Mouse (Mus musculus): ENCODE data around the gene Edaradd. TPM values are rescaled to one million over a fixed set of nuclear protein-coding genes. Genes with fewer than 3 reads are reported as not detected.
A peak's percentile ranks its signal among the peaks of the same experiment; 100 is the strongest.

Edaradd gene
- polyA plus RNA-seq, 1 experiment from 2014 or later = 1.7 TPM

DNA sequence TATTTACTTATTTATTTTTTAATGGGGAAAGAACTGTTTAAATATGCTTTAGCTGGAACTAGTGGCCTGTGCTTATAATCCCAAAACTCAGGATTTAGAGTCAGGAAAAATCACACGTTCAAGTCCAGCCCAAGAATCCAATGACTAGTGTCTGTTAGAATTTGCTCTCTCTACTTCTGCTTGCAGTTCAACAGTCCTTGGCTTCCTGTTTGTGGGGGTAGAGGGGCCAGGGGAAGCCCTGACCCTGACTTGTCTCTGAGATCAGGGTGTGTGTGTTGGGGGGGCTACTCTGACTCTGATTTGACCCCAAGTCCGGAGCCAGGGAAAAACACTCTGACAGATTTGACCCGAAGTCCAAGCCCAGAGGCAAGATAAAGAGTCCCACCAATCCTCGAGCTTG lies 5.4 kb upstream of the Edaradd start:
- H3K27ac ChIP-seq (ENCODE audit: low read length) = no peak overlapping the region
- no peaks in the 10 kb centered on the region for H3K4me1 ChIP-seq (ENCODE audit: control insufficient read depth, insufficient read depth, low read length)
- no peaks in the 10 kb centered on the region for H3K36me3 ChIP-seq (ENCODE audit: control insufficient read depth, insufficient read depth, low read length)
- 82% methylated on average over 4 of the region's 4 CpGs for WGBS
- H3K4me2 ChIP-seq (ENCODE audit: low read depth, low read length) = no peak overlapping the region
- no peaks in the 10 kb centered on the region for H3K27me3 ChIP-seq (replicated peaks; ENCODE audit: control insufficient read depth, insufficient read depth, low read length)
- no peak for ATAC-seq
- H3K9ac ChIP-seq (ENCODE audit: low read depth, low read length) = no peak overlapping the region
- no peaks in the 10 kb centered on the region for H3K9me3 ChIP-seq (ENCODE audit: control insufficient read depth, low read length)
- no peak overlapping the region for H3K4me3 ChIP-seq (ENCODE audit: low read length)

DNA sequence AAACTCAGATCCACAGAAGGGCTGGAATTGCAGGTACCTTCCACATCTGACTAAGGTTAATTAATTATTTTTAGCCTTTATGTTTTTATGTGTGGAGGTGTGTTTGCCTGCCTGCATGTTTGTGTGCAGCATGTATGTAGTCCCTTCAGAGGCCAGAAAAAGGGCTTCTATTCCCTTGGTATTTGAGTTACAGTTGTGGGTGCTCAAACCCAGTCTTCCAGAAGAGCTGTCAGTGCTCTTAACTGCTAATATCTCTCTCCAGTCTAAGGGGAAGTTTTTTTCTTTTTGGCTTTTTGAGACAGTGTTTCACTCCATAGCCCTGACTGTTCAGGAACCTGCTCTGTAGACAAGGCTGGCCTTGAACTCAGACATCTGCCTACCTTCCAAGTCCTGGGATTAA lies 2.1 kb upstream of the Edaradd start:
- no peak for ATAC-seq
- Histone ChIP-seq H3K9me3 (ENCODE audit: control insufficient read depth, low read length) (no peaks in the 10 kb centered on the region), H3K4me3 (ENCODE audit: low read length) (no peak overlapping the region), H3K9ac (ENCODE audit: low read depth, low read length) (no peak overlapping the region), H3K4me1 (ENCODE audit: control insufficient read depth, insufficient read depth, low read length) (no peaks in the 10 kb centered on the region; the same call in 1 of the 2 replicates), H3K4me2 (ENCODE audit: low read depth, low read length) (no peak overlapping the region), H3K27ac (ENCODE audit: low read length) (no peak overlapping the region), H3K27me3 (replicated peaks; ENCODE audit: control insufficient read depth, insufficient read depth, low read length) (0 out of 2 replicates have a peak, but pooled peaks cover 5% of the 10 kb centered on the region), H3K36me3 (ENCODE audit: control insufficient read depth, insufficient read depth, low read length) (no peaks in the 10 kb centered on the region)

DNA sequence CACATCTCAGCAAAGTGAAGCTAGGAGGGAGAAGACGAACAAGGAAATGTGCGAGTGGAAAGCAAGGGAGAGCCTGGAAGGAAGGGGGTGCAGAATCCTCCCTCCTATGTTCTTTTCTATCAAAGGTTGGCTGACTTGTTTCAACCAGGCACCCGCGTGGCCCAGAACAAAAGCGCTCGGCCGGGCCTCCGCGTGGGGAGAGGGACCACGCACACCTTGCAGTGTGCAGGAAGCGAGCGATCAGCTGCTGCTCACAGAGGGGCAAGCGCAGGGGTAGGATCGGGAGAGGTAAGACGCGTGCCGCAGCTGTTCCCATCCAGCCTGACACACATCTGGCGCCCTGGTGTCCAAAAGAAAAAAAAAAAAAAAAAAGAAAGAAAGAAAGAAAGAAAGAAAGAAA lies 867 bp downstream of the Edaradd start:
- 3% methylated on average over 18 of the region's 18 CpGs for WGBS
- ATAC-seq = peak; percentile 56; the same call in 1 of the 2 replicates
- Histone ChIP-seq H3K36me3 (ENCODE audit: control insufficient read depth, insufficient read depth, low read length) (no peaks in the 10 kb centered on the region), H3K9ac (ENCODE audit: low read depth, low read length) (peak overlapping the region; percentile 54), H3K4me2 (ENCODE audit: low read depth, low read length) (peak overlapping the region; percentile 88), H3K27me3 (replicated peaks; ENCODE audit: control insufficient read depth, insufficient read depth, low read length) (0 out of 2 replicates have a peak, but pooled peaks cover 5% of the 10 kb centered on the region), H3K9me3 (ENCODE audit: control insufficient read depth, low read length) (no peaks in the 10 kb centered on the region), H3K4me3 (ENCODE audit: low read length) (peak overlapping the region; percentile 53), H3K4me1 (ENCODE audit: control insufficient read depth, insufficient read depth, low read length) (no peaks in the 10 kb centered on the region; the same call in 1 of the 2 replicates), H3K27ac (ENCODE audit: low read length) (no peak overlapping the region)

DNA sequence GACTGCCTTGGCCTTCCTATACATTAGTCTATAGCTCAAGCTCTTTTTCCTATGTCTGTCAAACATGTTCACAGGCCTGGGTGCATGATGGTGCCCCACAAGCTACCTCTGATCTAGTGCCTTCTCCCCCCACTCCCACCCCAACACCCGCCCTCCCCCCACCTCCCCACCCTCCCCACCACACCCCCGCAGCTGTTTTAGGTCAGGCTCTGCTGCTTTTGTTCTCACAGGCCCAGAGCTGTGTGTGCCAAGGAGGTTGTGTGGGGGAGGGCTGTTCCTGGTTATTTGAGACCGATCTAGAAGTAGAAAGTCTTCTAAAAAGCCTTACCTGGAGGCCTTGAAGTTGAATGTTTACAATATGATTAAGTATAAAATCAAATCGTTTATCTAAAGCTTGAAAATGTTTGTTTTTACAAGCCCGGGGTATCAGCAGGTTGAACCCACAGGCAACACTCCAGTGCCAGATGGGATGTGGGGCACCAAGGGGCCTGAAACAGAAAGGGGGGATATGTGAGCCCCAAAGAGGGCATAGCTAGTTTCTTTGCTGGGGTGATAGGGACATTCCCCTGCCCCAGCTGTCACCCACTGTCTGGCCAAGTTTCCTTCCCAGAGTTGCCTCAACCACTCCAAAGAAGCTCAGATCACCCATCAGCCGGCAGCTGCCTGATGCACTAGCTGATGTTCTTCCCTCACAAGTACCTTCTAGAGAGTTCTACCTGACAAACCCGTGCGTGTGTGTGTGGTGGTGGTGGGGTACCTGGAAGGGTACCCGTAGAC lies 8.9 kb downstream of the Edaradd start:
- peak; percentile 63 for ATAC-seq
- H3K4me1 ChIP-seq (ENCODE audit: control insufficient read depth, insufficient read depth, low read length) = no peaks in the 10 kb centered on the region
- H3K27ac ChIP-seq (ENCODE audit: low read length) = no peak overlapping the region
- H3K9me3 ChIP-seq (ENCODE audit: control insufficient read depth, low read length) = no peaks in the 10 kb centered on the region
- no peak overlapping the region for H3K4me2 ChIP-seq (ENCODE audit: low read depth, low read length)
- H3K9ac ChIP-seq (ENCODE audit: low read depth, low read length) = no peak overlapping the region
- H3K27me3 ChIP-seq (replicated peaks; ENCODE audit: control insufficient read depth, insufficient read depth, low read length) = no peaks in the 10 kb centered on the region
- no peak overlapping the region for H3K4me3 ChIP-seq (ENCODE audit: low read length)
- 59% methylated on average over 9 of the region's 9 CpGs for WGBS
- H3K36me3 ChIP-seq (ENCODE audit: control insufficient read depth, insufficient read depth, low read length) = no peaks in the 10 kb centered on the region

DNA sequence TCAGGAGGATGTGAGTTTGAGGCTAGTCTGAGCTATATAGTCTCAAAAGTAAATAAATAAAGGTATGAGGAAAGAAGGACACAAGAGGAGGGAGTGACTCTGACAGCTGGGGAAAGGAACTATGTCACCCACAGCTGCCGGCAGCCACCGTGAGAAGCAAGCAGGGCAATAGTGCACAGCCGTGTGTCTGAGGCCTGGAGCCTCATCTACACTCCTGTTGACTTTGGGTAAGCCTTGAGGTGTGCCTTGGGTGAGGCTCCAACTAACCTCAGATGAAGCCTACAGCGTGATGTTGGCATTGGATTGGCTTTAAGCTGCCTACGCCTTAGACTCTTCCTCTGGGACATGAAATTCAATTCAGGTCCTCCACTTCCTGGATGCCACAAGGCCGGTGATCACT lies 10.2 kb downstream of the Edaradd start:
- no peaks in the 10 kb centered on the region for H3K27me3 ChIP-seq (replicated peaks; ENCODE audit: control insufficient read depth, insufficient read depth, low read length)
- 75% methylated on average over 6 of the region's 6 CpGs for WGBS
- H3K4me2 ChIP-seq (ENCODE audit: low read depth, low read length) = no peak overlapping the region
- H3K9ac ChIP-seq (ENCODE audit: low read depth, low read length) = no peak overlapping the region
- H3K4me1 ChIP-seq (ENCODE audit: control insufficient read depth, insufficient read depth, low read length) = no peaks in the 10 kb centered on the region
- H3K27ac ChIP-seq (ENCODE audit: low read length) = no peak overlapping the region
- H3K9me3 ChIP-seq (ENCODE audit: control insufficient read depth, low read length) = no peaks in the 10 kb centered on the region
- ATAC-seq = no peak
- H3K4me3 ChIP-seq (ENCODE audit: low read length) = no peak overlapping the region
- no peaks in the 10 kb centered on the region for H3K36me3 ChIP-seq (ENCODE audit: control insufficient read depth, insufficient read depth, low read length)

DNA sequence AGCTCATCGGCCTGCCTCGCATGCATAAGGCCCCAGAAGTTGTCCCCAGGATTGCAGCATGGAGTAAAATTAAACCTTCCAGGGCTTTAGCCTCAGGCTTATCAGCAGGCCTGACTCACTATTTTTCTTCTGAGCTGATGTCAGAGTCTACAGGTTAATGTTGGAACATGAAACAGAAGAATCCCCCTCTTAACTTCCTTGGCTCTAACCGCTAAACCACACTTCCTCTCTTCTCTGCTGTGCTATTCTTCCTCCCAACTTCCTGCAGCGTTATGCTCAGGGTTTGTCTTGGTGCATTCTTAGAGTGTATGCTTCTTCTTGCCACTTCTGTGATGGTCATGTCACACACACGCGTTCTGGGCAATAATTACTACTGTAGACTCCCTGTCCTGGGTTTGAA lies 12.8 kb downstream of the Edaradd start:
- no peaks in the 10 kb centered on the region for H3K36me3 ChIP-seq (ENCODE audit: control insufficient read depth, insufficient read depth, low read length)
- H3K4me3 ChIP-seq (ENCODE audit: low read length) = no peak overlapping the region
- H3K27ac ChIP-seq (ENCODE audit: low read length) = no peak overlapping the region
- no peaks in the 10 kb centered on the region for H3K9me3 ChIP-seq (ENCODE audit: control insufficient read depth, low read length)
- WGBS = 92% methylated on average over 6 of the region's 6 CpGs
- H3K4me1 ChIP-seq (ENCODE audit: control insufficient read depth, insufficient read depth, low read length) = no peaks in the 10 kb centered on the region
- H3K27me3 ChIP-seq (replicated peaks; ENCODE audit: control insufficient read depth, insufficient read depth, low read length) = no peaks in the 10 kb centered on the region
- no peak overlapping the region for H3K4me2 ChIP-seq (ENCODE audit: low read depth, low read length)
- H3K9ac ChIP-seq (ENCODE audit: low read depth, low read length) = no peak overlapping the region
- no peak for ATAC-seq

DNA sequence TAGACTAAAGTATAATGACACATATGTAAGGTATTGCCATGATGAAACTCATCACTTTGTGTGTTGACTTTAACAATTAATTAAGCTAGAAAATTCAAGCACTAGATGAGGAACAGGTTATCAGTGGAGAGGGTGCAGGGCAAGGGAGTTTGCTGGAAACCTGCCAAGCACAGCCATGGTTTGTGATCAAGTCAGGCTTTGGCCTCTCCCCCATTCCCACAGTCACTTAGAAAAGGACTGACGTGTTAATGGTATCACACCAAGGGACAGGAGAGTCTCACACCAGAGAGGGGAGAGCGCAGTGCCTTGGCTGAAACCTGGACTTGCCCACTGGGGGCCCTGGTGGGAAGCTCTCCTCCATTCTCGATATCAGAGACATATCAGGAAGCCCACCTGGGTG lies 14.9 kb downstream of the Edaradd start:
- Histone ChIP-seq H3K9ac (ENCODE audit: low read depth, low read length) (no peak overlapping the region), H3K9me3 (ENCODE audit: control insufficient read depth, low read length) (no peaks in the 10 kb centered on the region), H3K4me3 (ENCODE audit: low read length) (no peak overlapping the region), H3K36me3 (ENCODE audit: control insufficient read depth, insufficient read depth, low read length) (no peaks in the 10 kb centered on the region), H3K27me3 (replicated peaks; ENCODE audit: control insufficient read depth, insufficient read depth, low read length) (no peaks in the 10 kb centered on the region), H3K4me2 (ENCODE audit: low read depth, low read length) (no peak overlapping the region), H3K4me1 (ENCODE audit: control insufficient read depth, insufficient read depth, low read length) (no peaks in the 10 kb centered on the region), H3K27ac (ENCODE audit: low read length) (no peak overlapping the region)
- WGBS = 76% methylated on average over 3 of the region's 3 CpGs
- ATAC-seq = no peak; the same call in 1 of the 2 replicates

DNA sequence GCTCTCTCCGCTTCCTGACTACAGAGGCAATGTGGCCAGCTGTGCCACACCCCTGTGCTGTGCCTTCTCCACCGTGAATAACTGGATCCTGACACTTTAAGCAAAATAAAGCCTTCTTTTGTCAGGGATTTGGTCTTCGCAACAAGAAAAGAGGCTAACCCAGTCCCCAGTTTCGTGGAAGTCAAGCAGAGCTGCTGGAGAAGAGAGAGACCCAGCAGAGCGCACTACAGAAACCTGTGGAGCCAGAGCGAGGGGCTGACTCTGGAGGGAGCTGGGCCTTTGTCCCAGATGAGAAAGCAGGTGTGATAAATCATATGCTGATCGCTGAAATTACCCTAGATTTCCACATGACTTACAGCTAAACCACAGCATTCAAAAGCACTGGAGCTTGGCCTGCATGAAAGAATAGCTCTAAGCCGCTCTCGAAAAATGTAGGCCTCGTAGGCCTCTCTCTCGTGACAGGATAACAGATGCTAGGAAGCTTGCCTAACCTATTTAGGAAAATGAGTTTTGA lies 16.9 kb downstream of the Edaradd start:
- no peaks in the 10 kb centered on the region for H3K36me3 ChIP-seq (ENCODE audit: control insufficient read depth, insufficient read depth, low read length)
- H3K9ac ChIP-seq (ENCODE audit: low read depth, low read length) = no peak overlapping the region
- no peak overlapping the region for H3K27ac ChIP-seq (ENCODE audit: low read length)
- H3K9me3 ChIP-seq (ENCODE audit: control insufficient read depth, low read length) = no peaks in the 10 kb centered on the region
- no peaks in the 10 kb centered on the region for H3K4me1 ChIP-seq (ENCODE audit: control insufficient read depth, insufficient read depth, low read length)
- 53% methylated on average over 11 of the region's 11 CpGs for WGBS
- no peak for ATAC-seq
- H3K4me2 ChIP-seq (ENCODE audit: low read depth, low read length) = no peak overlapping the region
- H3K27me3 ChIP-seq (replicated peaks; ENCODE audit: control insufficient read depth, insufficient read depth, low read length) = no peaks in the 10 kb centered on the region
- no peak overlapping the region for H3K4me3 ChIP-seq (ENCODE audit: low read length)

DNA sequence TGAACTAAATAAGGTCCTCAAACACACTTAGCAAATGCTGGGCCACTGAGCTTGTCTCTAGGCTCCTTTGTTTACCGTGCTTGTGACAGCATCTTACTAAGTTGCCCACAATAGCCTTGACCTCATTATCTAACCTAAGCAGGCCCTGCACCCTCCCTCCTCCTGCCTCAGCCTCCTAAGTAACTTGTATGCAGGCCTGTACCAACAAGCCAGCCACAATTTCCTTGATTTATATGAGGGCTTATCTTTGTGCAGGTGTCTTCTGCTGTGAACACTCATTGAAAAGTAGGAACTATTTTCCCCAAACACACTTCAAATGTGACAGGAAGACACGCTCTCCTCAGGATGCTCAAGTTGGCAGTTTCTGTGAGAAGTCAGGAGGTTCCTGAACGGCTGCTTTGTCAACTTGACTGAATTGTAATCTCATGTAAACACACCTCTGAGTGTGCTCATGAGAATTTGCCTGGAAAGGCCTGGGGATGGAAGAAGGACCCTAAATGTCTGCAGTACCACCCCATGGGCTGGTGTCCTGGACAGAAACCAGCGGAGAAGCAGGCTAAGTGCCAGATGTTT lies 17.5 kb downstream of the Edaradd start:
- no peak overlapping the region for H3K9ac ChIP-seq (ENCODE audit: low read depth, low read length)
- no peak overlapping the region for H3K27ac ChIP-seq (ENCODE audit: low read length)
- no peak overlapping the region for H3K4me3 ChIP-seq (ENCODE audit: low read length)
- no peak overlapping the region for H3K4me2 ChIP-seq (ENCODE audit: low read depth, low read length)
- H3K9me3 ChIP-seq (ENCODE audit: control insufficient read depth, low read length) = no peaks in the 10 kb centered on the region
- H3K4me1 ChIP-seq (ENCODE audit: control insufficient read depth, insufficient read depth, low read length) = no peaks in the 10 kb centered on the region
- H3K27me3 ChIP-seq (replicated peaks; ENCODE audit: control insufficient read depth, insufficient read depth, low read length) = no peaks in the 10 kb centered on the region
- no peak for ATAC-seq
- 38% methylated on average over 4 of the region's 4 CpGs for WGBS
- H3K36me3 ChIP-seq (ENCODE audit: control insufficient read depth, insufficient read depth, low read length) = no peaks in the 10 kb centered on the region
